Mouse (Mus musculus): ENCODE measurements around the gene Sh2d1a. TPM values are rescaled to one million over a fixed set of nuclear protein-coding genes. Genes with fewer than 3 reads are reported as not detected.

Gene Sh2d1a
- 0.15 and 0.44 TPM in 2 replicates for polyA plus RNA-seq (2015; fragmentation: Nextera tagmentation; extraction: Ambion mirVana)

DNA sequence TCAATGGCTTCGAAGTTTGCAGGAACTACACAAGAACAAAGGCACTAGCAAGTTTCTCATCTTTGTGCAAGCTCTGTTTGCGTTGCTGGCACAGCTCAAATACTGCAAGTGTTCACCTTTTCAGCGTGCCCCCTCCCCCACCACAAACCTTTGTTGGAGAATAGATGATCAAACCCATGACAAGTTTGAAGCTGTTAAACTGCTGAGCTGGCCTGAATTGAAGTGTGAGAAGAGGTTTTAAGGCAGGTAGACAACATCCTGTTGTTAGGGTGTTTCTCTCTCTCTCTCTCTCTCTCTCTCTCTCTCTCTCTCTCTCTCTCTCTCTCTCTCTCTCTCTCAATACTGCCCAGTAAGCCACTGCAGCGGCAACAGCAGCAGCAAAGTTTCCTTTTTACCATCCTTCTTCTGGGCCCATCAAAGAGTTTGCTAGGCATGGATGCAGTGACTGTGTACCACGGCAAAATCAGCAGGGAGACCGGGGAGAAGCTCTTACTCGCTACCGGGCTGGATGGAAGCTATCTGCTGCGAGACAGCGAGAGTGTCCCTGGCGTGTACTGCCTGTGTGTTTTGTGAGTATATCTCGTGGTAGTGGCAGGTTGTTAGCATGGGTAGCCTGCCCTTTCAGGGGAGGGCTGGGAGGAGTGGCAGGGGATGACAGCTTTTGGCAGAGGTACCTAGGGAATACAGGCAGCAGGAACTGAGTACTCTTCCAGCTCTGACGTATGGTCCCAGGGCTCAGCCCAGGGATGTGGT, at the start of gene Sh2d1a:
Gene Sh2d1a (plus strand): TSS at position 163 of the 753 bp plus-strand sequence.

DNA sequence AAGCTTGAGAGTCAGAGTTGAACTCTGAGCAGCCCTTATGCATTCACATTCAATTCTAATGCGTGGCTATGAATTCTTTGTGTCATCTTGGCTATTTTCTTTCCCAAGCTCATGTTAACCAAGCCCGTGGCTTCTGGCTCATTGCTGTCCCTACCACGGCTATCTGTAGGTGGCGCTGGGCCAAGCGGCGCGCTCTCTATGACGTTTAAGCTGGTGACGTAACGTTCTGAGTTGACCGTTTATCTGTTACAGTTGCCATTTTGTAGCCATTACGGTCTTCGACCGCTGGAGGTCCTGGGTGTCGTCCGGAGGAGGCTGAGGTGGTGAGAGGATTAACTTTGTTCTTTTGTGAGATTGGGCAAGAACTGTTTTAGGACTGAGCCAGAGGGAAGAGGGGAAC, 12.8 kb upstream of the Sh2d1a start, which contains the start of gene Tex13c2:
Gene Tex13c2 (plus strand): TSS at position 246 of the 400 bp plus-strand sequence.

Other genes with a start within 250 kb of the Sh2d1a start
- gene Tex13c2, start 12.8 kb upstream of the Sh2d1a start, polyA plus RNA-seq (2015; fragmentation: Nextera tagmentation; extraction: Ambion mirVana): not detected in 2 replicates